8 mouse cellular contexts compared by ENCODE assay signal in the genomic region with DNA sequence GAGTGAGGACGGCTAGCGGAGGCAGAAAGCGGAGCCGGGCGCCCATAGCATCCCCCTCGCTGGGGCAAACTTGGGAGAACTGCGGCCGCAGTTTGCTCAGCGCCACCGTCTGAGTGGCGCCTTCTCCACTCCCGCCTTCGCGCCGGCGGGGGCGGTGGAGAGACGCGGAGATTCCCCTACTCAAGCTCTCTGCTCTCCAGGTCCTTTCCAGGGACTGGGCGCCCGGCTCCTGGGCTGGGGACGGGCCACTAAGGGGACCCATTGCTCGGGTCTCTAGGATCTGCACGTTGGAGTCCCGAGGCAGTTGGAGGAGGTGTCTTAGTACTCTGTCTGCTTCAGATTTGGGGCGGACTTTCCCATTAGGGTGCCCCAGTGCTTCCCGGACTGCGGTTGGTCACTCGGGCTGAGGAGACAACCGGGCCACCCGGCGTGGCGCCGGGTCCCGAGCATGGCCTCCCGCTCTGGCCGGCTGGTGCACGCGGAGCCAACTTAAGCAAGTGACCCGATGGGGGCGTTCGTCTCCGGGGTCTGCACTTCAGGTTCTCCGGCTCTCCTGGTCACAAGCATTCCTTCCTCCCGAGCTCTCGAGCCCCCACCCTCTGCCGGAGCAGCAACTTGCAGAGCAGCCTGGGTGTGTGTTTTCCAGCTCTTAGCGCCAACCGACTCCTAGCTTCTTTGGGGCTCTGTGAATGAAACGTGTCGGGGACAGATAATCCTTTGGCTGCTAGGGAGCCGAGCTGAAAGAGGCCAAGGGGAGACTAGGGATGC. TPM values are rescaled to one million over a fixed set of nuclear protein-coding genes. Genes with fewer than 3 reads are reported as not detected.
DNase-seq lines count a peak whose midpoint lies in the region; ATAC-seq and TF ChIP-seq lines count a peak whose summit lies in the region.

No protein-coding gene starts in this region.

- H3K4me2 ChIP-seq in forebrain, embryonic 13.5 days, result peak overlapping the region; percentile 72
- peak overlapping the region; percentile 99 for H3K4me2 ChIP-seq in heart, embryonic 15.5 days
- peak overlapping the region; percentile 28 for H3K4me2 ChIP-seq in liver, embryonic 14.5 days (ENCODE audit: low read depth)
- peak overlapping the region; percentile 90 for H3K4me2 ChIP-seq in neural tube, embryonic 12.5 days (replicated peaks)

- peaks cover 42% of the 10 kb centered on the region for H3K79me2 ChIP-seq in C2C12 (ENCODE audit: control insufficient read depth, insufficient read depth)

- peak overlapping the region; percentile 94 for H3ac ChIP-seq in C2C12 (ENCODE audit: control insufficient read depth, insufficient read length, low read depth)

- H3K4me3 ChIP-seq in C2C12 (ENCODE audit: insufficient read depth, poor library complexity, severe bottlenecking), result peak overlapping the region; percentile 57
- peak overlapping the region; percentile 61 for H3K4me3 ChIP-seq in brown adipose tissue, adult 24 weeks (ENCODE audit: insufficient read depth, low read depth, low read length)
- peak overlapping the region; percentile 77 for H3K4me3 ChIP-seq in forebrain, embryonic 13.5 days
- peak overlapping the region; percentile 63 for H3K4me3 ChIP-seq in heart, embryonic 15.5 days
- peak overlapping the region; percentile 49 to 51 for H3K4me3 ChIP-seq in liver, embryonic 14.5 days (ENCODE audit: insufficient read depth in 1 of 2, low read depth in 2 of 2, low read length in 2 of 2)
- H3K4me3 ChIP-seq in neural tube, embryonic 12.5 days, result peak overlapping the region; percentile 87

- peak overlapping the region; percentile 87 for H3K9ac ChIP-seq in forebrain, embryonic 13.5 days
- H3K9ac ChIP-seq in heart, embryonic 15.5 days, result peak overlapping the region; percentile 63
- H3K9ac ChIP-seq in liver, embryonic 14.5 days (replicated peaks), result no peak overlapping the region; the same call in 1 of the 2 replicates
- H3K9ac ChIP-seq in neural tube, embryonic 12.5 days, result peak overlapping the region; percentile 88

- DNase-seq in kidney, postnatal 25 days, result peak; percentile 43 to 64
- no peak for DNase-seq in liver, embryonic 14.5 days (ENCODE audit: low read depth in 3 of 3, low spot score in 3 of 3)
- peak; percentile 60 for DNase-seq in urinary bladder, postnatal 14 days (ENCODE audit: low spot score)

- H3K36me3 ChIP-seq in C2C12 (ENCODE audit: control insufficient read depth, insufficient read depth), result no peaks in the 10 kb centered on the region
- H3K36me3 ChIP-seq in forebrain, embryonic 13.5 days (ENCODE audit: poor library complexity, severe bottlenecking), result no peaks in the 10 kb centered on the region
- H3K36me3 ChIP-seq in heart, embryonic 15.5 days, result no peaks in the 10 kb centered on the region
- H3K36me3 ChIP-seq in liver, embryonic 14.5 days (replicated peaks; ENCODE audit: control insufficient read depth, insufficient read depth, low read depth), result no peaks in the 10 kb centered on the region
- H3K36me3 ChIP-seq in neural tube, embryonic 12.5 days, result no peaks in the 10 kb centered on the region

- H3K79me3 ChIP-seq in C2C12 (ENCODE audit: low read depth), result peaks cover 15% of the 10 kb centered on the region

- no peak for TF ChIP-seq CTCF in C2C12 (IDR thresholded peaks at IDR 0.05; ENCODE audit: control insufficient read depth, insufficient read depth, insufficient read length)
- no peak for TF ChIP-seq CTCF in liver, embryonic 14.5 days (IDR thresholded peaks at IDR 0.05; ENCODE audit: low read depth)

- TF ChIP-seq EP300 in liver, embryonic 14.5 days (IDR thresholded peaks at IDR 0.05; ENCODE audit: low read depth), result no peak

- ATAC-seq in forebrain, embryonic 13.5 days, result peak; percentile 85
- ATAC-seq in heart, embryonic 15.5 days (replicated peaks; ENCODE audit: insufficient number of reproducible peaks, insufficient read depth, low FRiP score, low read depth), result peak; percentile 63
- ATAC-seq in liver, embryonic 14.5 days (ENCODE audit: insufficient read depth), result peak; percentile 58
- ATAC-seq in neural tube, embryonic 12.5 days (ENCODE audit: low FRiP score, low read depth), result peak; percentile 85

- no peaks in the 10 kb centered on the region for H3K4me1 ChIP-seq in brown adipose tissue, adult 24 weeks (ENCODE audit: control insufficient read depth, insufficient read depth, insufficient read length, low read length)
- peaks cover 27% of the 10 kb centered on the region for H3K4me1 ChIP-seq in forebrain, embryonic 13.5 days
- peaks cover 7% of the 10 kb centered on the region for H3K4me1 ChIP-seq in heart, embryonic 15.5 days (replicated peaks)
- H3K4me1 ChIP-seq in liver, embryonic 14.5 days (replicated peaks; ENCODE audit: control insufficient read depth in 2 of 2, insufficient read depth in 2 of 2, low read length in 1 of 2), result no peaks in the 10 kb centered on the region
- H3K4me1 ChIP-seq in neural tube, embryonic 12.5 days, result peaks cover 16% of the 10 kb centered on the region

- H3K9me3 ChIP-seq in forebrain, embryonic 13.5 days (replicated peaks), result no peaks in the 10 kb centered on the region
- H3K9me3 ChIP-seq in heart, embryonic 15.5 days (replicated peaks), result no peaks in the 10 kb centered on the region
- H3K9me3 ChIP-seq in liver, embryonic 14.5 days (ENCODE audit: control insufficient read depth, low read length), result no peaks in the 10 kb centered on the region
- no peaks in the 10 kb centered on the region for H3K9me3 ChIP-seq in neural tube, embryonic 12.5 days

- no peaks in the 10 kb centered on the region for H3K27me3 ChIP-seq in C2C12 (ENCODE audit: control insufficient read depth, insufficient read depth, insufficient read length)
- H3K27me3 ChIP-seq in forebrain, embryonic 13.5 days, result no peaks in the 10 kb centered on the region
- H3K27me3 ChIP-seq in heart, embryonic 15.5 days, result peaks cover 4% of the 10 kb centered on the region; the same call in 1 of the 2 replicates
- peaks cover 18% of the 10 kb centered on the region for H3K27me3 ChIP-seq in liver, embryonic 14.5 days (ENCODE audit: control insufficient read depth, insufficient read depth, low read length)
- no peaks in the 10 kb centered on the region for H3K27me3 ChIP-seq in neural tube, embryonic 12.5 days (replicated peaks)

- H3K27ac ChIP-seq in brown adipose tissue, adult 24 weeks (replicated peaks; ENCODE audit: low read depth, low read length), result no peak overlapping the region
- peak overlapping the region; percentile 93 for H3K27ac ChIP-seq in forebrain, embryonic 13.5 days
- H3K27ac ChIP-seq in heart, embryonic 15.5 days, result peak overlapping the region; percentile 79
- H3K27ac ChIP-seq in liver, embryonic 14.5 days, result no peak overlapping the region
- peak overlapping the region; percentile 82 for H3K27ac ChIP-seq in neural tube, embryonic 12.5 days

- under 1% methylated on average over 52 of the region's 52 CpGs for WGBS in forebrain, embryonic 13.5 days
- under 1% methylated on average over 52 of the region's 52 CpGs for WGBS in heart, embryonic 15.5 days
- WGBS in liver, embryonic 14.5 days (ENCODE audit: insufficient replicate concordance), result under 1% methylated on average over 51 of the region's 52 CpGs
- WGBS in neural tube, embryonic 12.5 days, result under 1% methylated on average over 52 of the region's 52 CpGs

TF ChIP-seq in C2C12, 6 proteins besides CTCF, POLR2A, EP300 and RAD21:
- TF ChIP-seq MAX (IDR thresholded peaks at IDR 0.05) (no peak), MYOD1 (IDR thresholded peaks at IDR 0.05; ENCODE audit: control insufficient read depth, insufficient read length, low read depth) (no peak), USF1 (IDR thresholded peaks at IDR 0.05; ENCODE audit: low read depth) (no peak), MYOG (IDR thresholded peaks at IDR 0.05; ENCODE audit: control insufficient read depth, extremely low read depth, insufficient read length) (no peak), FOSL1 (IDR thresholded peaks at IDR 0.05; ENCODE audit: insufficient read depth, low read length, poor library complexity, severe bottlenecking) (no peak), CEBPB (IDR thresholded peaks at IDR 0.05; ENCODE audit: low read depth) (no peak)

RNA-seq across cellular contexts. Expression of gene Gpc6, which starts 1.5 kb away (rescaled TPM):
- 9.6 TPM for polyA plus RNA-seq in C2C12 (2012; fragmentation: generic; extraction: Trizol)
- 1.4 TPM in 1 of 2 replicates, not detected in the other for polyA plus RNA-seq in brown adipose tissue, adult 24 weeks (2012; ENCODE audit: insufficient read depth, insufficient read length, missing spikeins)
- polyA plus RNA-seq in forebrain, embryonic 13.5 days (2015; fragmentation: Nextera tagmentation; extraction: Ambion mirVana), result 20.0 and 24.9 TPM in 2 replicates
- 20.1 and 25.5 TPM in 2 replicates for polyA plus RNA-seq in heart, embryonic 15.5 days (2015; fragmentation: Nextera tagmentation; extraction: Ambion mirVana)
- 0.88 and 0.97 TPM in 2 replicates for polyA plus RNA-seq in liver, embryonic 14.5 days (2012; rRNA removed)
- 2.3 and 2.6 TPM in 2 replicates for polyA plus RNA-seq in liver, embryonic 14.5 days (2014; fragmentation: Nextera tagmentation; extraction: Ambion mirVana)
- 30.5 and 34.6 TPM in 2 replicates for polyA plus RNA-seq in neural tube, embryonic 12.5 days (2016; fragmentation: Nextera tagmentation; extraction: Ambion mirVana)

Comparison
In these comparisons a context has a peak if more than half of its experiments do, and no peak if none do; other contexts are left out.
1. H3K27ac ChIP-seq: peak in forebrain, embryonic 13.5 days (single experiment), heart, embryonic 15.5 days (single experiment) and neural tube, embryonic 12.5 days (single experiment); none in brown adipose tissue, adult 24 weeks (single experiment) and liver, embryonic 14.5 days (single experiment).
2. H3K4me2 ChIP-seq: peak in every context shown above with its lines; median percentile 99 in heart, embryonic 15.5 days; 90 in neural tube, embryonic 12.5 days; 72 in forebrain, embryonic 13.5 days; 28 in liver, embryonic 14.5 days.
3. DNase-seq: peak in kidney, postnatal 25 days (2 of 2) and urinary bladder, postnatal 14 days (single experiment); none in liver, embryonic 14.5 days (0 of 3).
4. Peak in every context shown above with its lines, with median percentiles within 50 percentile points of each other: H3K4me3 ChIP-seq and ATAC-seq.